In the genomic region with DNA sequence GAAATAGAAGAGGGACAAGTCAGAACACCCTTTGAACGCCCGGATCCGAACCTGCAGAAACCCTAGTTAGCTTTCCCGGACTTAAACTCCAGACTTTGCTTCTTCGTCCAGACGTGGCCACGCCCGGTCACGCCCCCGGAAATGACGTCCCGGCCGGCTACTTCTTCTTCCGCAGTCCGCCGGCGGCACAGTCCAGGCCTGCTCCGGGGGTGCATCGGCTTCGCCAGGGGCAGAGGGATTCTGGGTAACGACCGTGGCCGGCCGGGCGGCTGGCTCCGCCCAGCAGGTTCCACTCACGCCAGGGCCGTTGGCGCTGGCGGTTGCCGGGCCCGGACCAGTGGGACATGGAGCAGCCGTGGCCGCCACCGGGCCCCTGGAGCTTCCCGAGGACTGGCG, we compare ENCODE assay signal across 8 mouse cellular contexts. TPM values are rescaled to one million over a fixed set of nuclear protein-coding genes. Genes with fewer than 3 reads are reported as not detected.
DNase-seq lines count a peak whose midpoint lies in the region; ATAC-seq and TF ChIP-seq lines count a peak whose summit lies in the region.

A gene (plus strand): TSS at position 159 of the 396 bp plus-strand sequence.

- no peaks in the 10 kb centered on the region for H3K9me3 ChIP-seq in embryonic facial prominence, embryonic 13.5 days
- no peaks in the 10 kb centered on the region for H3K9me3 ChIP-seq in limb, embryonic 13.5 days
- no peaks in the 10 kb centered on the region for H3K9me3 ChIP-seq in midbrain, embryonic 16.5 days (replicated peaks; ENCODE audit: control insufficient read depth, low read length, poor library complexity, severe bottlenecking)

- H3K79me2 ChIP-seq in heart, adult 2 months (replicated peaks; ENCODE audit: control insufficient read depth, insufficient read depth, low read length) = 0 out of 2 replicates have a peak, but pooled peaks cover 1% of the 10 kb centered on the region

- DNase-seq in 3134 (ENCODE audit: extremely low read depth, insufficient read length, low spot score) = peak; percentile 99
- DNase-seq in adrenal gland, postnatal 36 days = peak; percentile 100
- DNase-seq in heart, adult 2 months = peak; percentile 99
- peak; percentile 98 to 99 for DNase-seq in kidney, adult 8-10 months
- DNase-seq in spleen, postnatal 10 days (ENCODE audit: low spot score in 2 of 2) = peak; percentile 97 to 99

- peak within 1 kb of the TSS; percentile 89 for H3K9ac ChIP-seq in embryonic facial prominence, embryonic 13.5 days
- peak within 1 kb of the TSS; percentile 83 for H3K9ac ChIP-seq in heart, adult 2 months (ENCODE audit: low read depth, low read length)
- H3K9ac ChIP-seq in limb, embryonic 13.5 days = peak within 1 kb of the TSS; percentile 93
- peak within 1 kb of the TSS; percentile 94 for H3K9ac ChIP-seq in midbrain, embryonic 16.5 days (ENCODE audit: low read depth, low read length)

- peaks cover 15% of the 10 kb centered on the region for H3K4me1 ChIP-seq in embryonic facial prominence, embryonic 13.5 days
- peaks cover 4% of the 10 kb centered on the region for H3K4me1 ChIP-seq in heart, adult 2 months (ENCODE audit: control insufficient read depth, insufficient read depth, low read length)
- peaks cover 14% of the 10 kb centered on the region for H3K4me1 ChIP-seq in limb, embryonic 13.5 days
- peaks cover 15% of the 10 kb centered on the region for H3K4me1 ChIP-seq in midbrain, embryonic 16.5 days (ENCODE audit: control insufficient read depth, insufficient read depth, low read length)

- peak within 1 kb of the TSS; percentile 79 for H3K4me2 ChIP-seq in embryonic facial prominence, embryonic 13.5 days
- peak within 1 kb of the TSS; percentile 76 for H3K4me2 ChIP-seq in limb, embryonic 13.5 days (replicated peaks)
- H3K4me2 ChIP-seq in midbrain, embryonic 16.5 days (ENCODE audit: low read length) = peak within 1 kb of the TSS; percentile 78

- peak; percentile 94 for TF ChIP-seq POLR2A in heart, adult 2 months (IDR thresholded peaks at IDR 0.05; ENCODE audit: insufficient read depth, low read depth, low read length)

- H3K4me3 ChIP-seq in embryonic facial prominence, embryonic 13.5 days = peak within 1 kb of the TSS; percentile 73
- H3K4me3 ChIP-seq in heart, adult 2 months = peak within 1 kb of the TSS; percentile 89
- peak within 1 kb of the TSS; percentile 88 for H3K4me3 ChIP-seq in limb, embryonic 13.5 days
- H3K4me3 ChIP-seq in midbrain, embryonic 16.5 days (ENCODE audit: low read depth, low read length) = peak within 1 kb of the TSS; percentile 80

- H3K27ac ChIP-seq in embryonic facial prominence, embryonic 13.5 days = peak within 1 kb of the TSS; percentile 86
- peak within 1 kb of the TSS; percentile 87 for H3K27ac ChIP-seq in heart, adult 2 months
- peak within 1 kb of the TSS; percentile 84 for H3K27ac ChIP-seq in limb, embryonic 13.5 days
- H3K27ac ChIP-seq in midbrain, embryonic 16.5 days (ENCODE audit: low read length) = peak within 1 kb of the TSS; percentile 84

- intact Hi-C loops in heart, adult 2 months (cut with DNase I) = loop anchor here (2.0 to 5.0 kb wide), 4 partner anchors 37 to 262 kb away; a partner anchor contains a TSS

- TF ChIP-seq CTCF in heart, adult 2 months (IDR thresholded peaks at IDR 0.05) = peak; percentile 6; the same call in 1 of the 2 replicates

- H3K27me3 ChIP-seq in embryonic facial prominence, embryonic 13.5 days = no peaks in the 10 kb centered on the region
- no peaks in the 10 kb centered on the region for H3K27me3 ChIP-seq in heart, adult 2 months (ENCODE audit: control insufficient read depth, insufficient read depth, low read length)
- H3K27me3 ChIP-seq in limb, embryonic 13.5 days = no peaks in the 10 kb centered on the region
- H3K27me3 ChIP-seq in midbrain, embryonic 16.5 days (ENCODE audit: control insufficient read depth, insufficient read depth, low read depth, low read length) = no peaks in the 10 kb centered on the region; the same call in 1 of the 2 replicates

- peak; percentile 96 for ATAC-seq in embryonic facial prominence, embryonic 13.5 days (ENCODE audit: insufficient number of reproducible peaks, insufficient read depth, low FRiP score, low TSS enrichment, low read depth)
- peak; percentile 99 for ATAC-seq in limb, embryonic 13.5 days (ENCODE audit: low FRiP score, low read depth)
- ATAC-seq in midbrain, embryonic 16.5 days = peak; percentile 97

- under 1% methylated on average over 37 of the region's 37 CpGs for WGBS in embryonic facial prominence, embryonic 13.5 days
- 0% methylated on average over 37 of the region's 37 CpGs for WGBS in heart, adult 2 months
- under 1% methylated on average over 37 of the region's 37 CpGs for WGBS in limb, embryonic 13.5 days
- 0% methylated on average over 33 of the region's 37 CpGs for whole genome bisulfite sequencing in midbrain, embryonic 16.5 days

- peaks cover 21% of the 10 kb centered on the region for H3K36me3 ChIP-seq in embryonic facial prominence, embryonic 13.5 days
- peaks cover 17% of the 10 kb centered on the region for H3K36me3 ChIP-seq in heart, adult 2 months (ENCODE audit: control insufficient read depth, insufficient read depth, low read length)
- H3K36me3 ChIP-seq in limb, embryonic 13.5 days = peaks cover 19% of the 10 kb centered on the region
- peaks cover 4% of the 10 kb centered on the region for H3K36me3 ChIP-seq in midbrain, embryonic 16.5 days (ENCODE audit: control insufficient read depth, insufficient read depth, low read length)

- peak; percentile 70; the same call in 1 of the 2 replicates for TF ChIP-seq EP300 in heart, adult 2 months (IDR thresholded peaks at IDR 0.05; ENCODE audit: insufficient read depth, low read depth, low read length)

RNA-seq across cellular contexts. Expression of the gene that starts here (rescaled TPM):
- 10 to 100 TPM; 43.4 to 52.5 TPM for total RNA-seq in adrenal gland, postnatal 36 days (2021)
- 45.4 and 47.6 TPM in 2 replicates for polyA plus RNA-seq in embryonic facial prominence, embryonic 13.5 days (2015; fragmentation: Nextera tagmentation; extraction: Ambion mirVana)
- 10 to 100 TPM; 68.6 to 80.4 TPM for total RNA-seq in heart, adult 2 months (2021)
- 20.4 and 37.3 TPM in 2 replicates for polyA plus RNA-seq in heart, adult 2 months (2012; rRNA removed)
- polyA plus RNA-seq in limb, embryonic 13.5 days (2015; fragmentation: Nextera tagmentation; extraction: Ambion mirVana) = 45.0 and 45.2 TPM in 2 replicates
- 48.9 and 52.6 TPM in 2 replicates for polyA plus RNA-seq in midbrain, embryonic 16.5 days (2015; fragmentation: Nextera tagmentation; extraction: Ambion mirVana)

Comparison
In these comparisons a context has a peak if more than half of its experiments do, and no peak if none do; other contexts are left out.
1. Peak in every context shown above with its lines: DNase-seq, ATAC-seq, H3K4me3 ChIP-seq and H3K27ac ChIP-seq.